Mouse (Mus musculus) hindbrain, embryonic 16.5 days (tissue): ENCODE results near the gene Chpt1. TPM values are rescaled to one million over a fixed set of nuclear protein-coding genes. Genes with fewer than 3 reads are reported as not detected.
"Not testable (repeated sequence)": the region's sequence is repeated elsewhere in the genome, so short reads cannot be mapped to it uniquely, and the experiment has no call there.

Source experiments
- ATAC-seq: fragments of 200-750 bp; cut with Nextera tagmentation; 2 replicates; pipeline ENCODE4 v1.8.0; 2017; ENCODE audit warnings: moderate TSS enrichment, moderate library complexity
- H3K27ac ChIP-seq: fragments of 300-500 bp; sonication (generic); 2 replicates; pipeline ENCODE4 v1.5.1; 2014; ENCODE audit warnings: low read depth, mild to moderate bottlenecking, control low read depth, low read length, moderate library complexity
- H3K27me3 ChIP-seq: fragments of 300-500 bp; sonication (generic); replicated peaks from 2 replicates; pipeline ENCODE4 v1.6.1; 2014; ENCODE audit warnings: low read length; ENCODE audit not compliant: control insufficient read depth, insufficient read depth
- H3K36me3 ChIP-seq: fragments of 300-500 bp; sonication (generic); 2 replicates; pipeline ENCODE4 v1.6.1; 2014; ENCODE audit warnings: mild to moderate bottlenecking, low read length, moderate library complexity, mixed read lengths; ENCODE audit not compliant: control insufficient read depth, insufficient read depth
- H3K4me1 ChIP-seq: fragments of 300-500 bp; sonication (generic); 2 replicates; pipeline ENCODE4 v1.6.1; 2014; ENCODE audit warnings: low read depth, low read length; ENCODE audit not compliant: control insufficient read depth, insufficient read depth
- H3K4me2 ChIP-seq: fragments of 300-500 bp; sonication (generic); 2 replicates; pipeline ENCODE4 v1.6.1; 2014; ENCODE audit warnings: mild to moderate bottlenecking, low read length, control low read depth, moderate library complexity
- H3K4me3 ChIP-seq: fragments of 300-500 bp; sonication (generic); 2 replicates; pipeline ENCODE4 v1.5.1; 2014; ENCODE audit warnings: mild to moderate bottlenecking, low read length, control low read depth, moderate library complexity
- H3K9ac ChIP-seq: fragments of 300-500 bp; sonication (generic); 2 replicates; pipeline ENCODE4 v1.6.1; 2014; ENCODE audit warnings: low read depth, mild to moderate bottlenecking, control low read depth, low read length, moderate library complexity
- H3K9me3 ChIP-seq: fragments of 300-500 bp; sonication (generic); 2 replicates; pipeline ENCODE4 v1.6.1; 2014; ENCODE audit warnings: mild to moderate bottlenecking, low read length, moderate library complexity; ENCODE audit not compliant: control insufficient read depth
- WGBS: fragments of 180-500 bp; shearing (Covaris S2); extraction: QIAGEN DNeasy Blood & Tissue Kit; methylation state at CpG from one replicate; pipeline ENCODE4 v1.1.7; 2014; 5-methylcytosine and 5-hydroxymethylcytosine counted together
- polyA plus RNA-seq: library from polyadenylated mRNA; unstranded; fragments of >200 nt; fragmentation: Nextera tagmentation; extraction: Ambion mirVana; gene quantifications from 2 replicates; pipeline ENCODE4 v1.2.1, GENCODE M21; 2015

Gene Chpt1
- polyA plus RNA-seq, 1 experiment from 2014 or later = 11.6 TPM

GRCm38 (mm10) chr10:88501370-88501769, 2.5 kb downstream of the Chpt1 start:
- ATAC-seq = no peak
- Histone ChIP-seq H3K36me3 (no peaks in the 10 kb centered on the region), H3K9ac (no peak overlapping the region), H3K9me3 (no peaks in the 10 kb centered on the region), H3K4me1 (peaks cover 10% of the 10 kb centered on the region), H3K4me3 (no peak overlapping the region), H3K4me2 (no peak overlapping the region), H3K27me3 (no peaks in the 10 kb centered on the region), H3K27ac (no peak overlapping the region)
- 88% methylated on average over 10 of the region's 10 CpGs for WGBS

- H3K9me3 ChIP-seq = no peaks in the 10 kb centered on the region
- ATAC-seq = no peak
- H3K9ac ChIP-seq = no peak overlapping the region
- WGBS = 64% methylated on average over 5 of the region's 5 CpGs
- peaks cover 10% of the 10 kb centered on the region for H3K4me1 ChIP-seq
- H3K27ac ChIP-seq = no peak overlapping the region
- H3K4me3 ChIP-seq = no peak overlapping the region
- no peaks in the 10 kb centered on the region for H3K27me3 ChIP-seq
- H3K36me3 ChIP-seq = no peaks in the 10 kb centered on the region
- no peak overlapping the region for H3K4me2 ChIP-seq
Measured at GRCm38 (mm10) chr10:88499993-88500392, 3.9 kb downstream of the Chpt1 start.

- Histone ChIP-seq H3K4me3 (no peak overlapping the region), H3K27ac (no peak overlapping the region), H3K4me2 (no peak overlapping the region), H3K4me1 (peaks cover 3% of the 10 kb centered on the region; the same call in 1 of the 2 replicates), H3K36me3 (no peaks in the 10 kb centered on the region), H3K9me3 (no peaks in the 10 kb centered on the region), H3K27me3 (no peaks in the 10 kb centered on the region), H3K9ac (no peak overlapping the region)
- WGBS = 77% methylated on average over 11 of the region's 11 CpGs
- ATAC-seq = no peak
Measured at GRCm38 (mm10) chr10:88496864-88497564, 6.9 kb downstream of the Chpt1 start.

- 84% methylated on average over 4 of the region's 4 CpGs for WGBS
- H3K4me1 ChIP-seq = no peaks in the 10 kb centered on the region
- no peaks in the 10 kb centered on the region for H3K27me3 ChIP-seq
- no peak for ATAC-seq
- H3K9me3 ChIP-seq = no peaks in the 10 kb centered on the region
- H3K4me2 ChIP-seq = no peak overlapping the region
- H3K4me3 ChIP-seq = no peak overlapping the region
- H3K9ac ChIP-seq = no peak overlapping the region
- H3K36me3 ChIP-seq = no peaks in the 10 kb centered on the region
- H3K27ac ChIP-seq = no peak overlapping the region
Measured at GRCm38 (mm10) chr10:88494959-88495587, 8.8 kb downstream of the Chpt1 start.

GRCm38 (mm10) chr10:88492658-88493057, 11.2 kb downstream of the Chpt1 start:
- ATAC-seq = no peak
- Histone ChIP-seq H3K9me3 (no peaks in the 10 kb centered on the region), H3K4me3 (no peak overlapping the region), H3K4me2 (no peak overlapping the region), H3K27ac (no peak overlapping the region), H3K9ac (no peak overlapping the region), H3K36me3 (no peaks in the 10 kb centered on the region), H3K4me1 (no peaks in the 10 kb centered on the region), H3K27me3 (no peaks in the 10 kb centered on the region)
- WGBS = 64% methylated on average over 8 of the region's 8 CpGs

- H3K4me3 ChIP-seq = no peak overlapping the region
- ATAC-seq = no peak
- no peak overlapping the region for H3K9ac ChIP-seq
- no peaks in the 10 kb centered on the region for H3K36me3 ChIP-seq
- 61% methylated on average over 7 of the region's 7 CpGs for WGBS
- no peaks in the 10 kb centered on the region for H3K9me3 ChIP-seq
- no peaks in the 10 kb centered on the region for H3K4me1 ChIP-seq
- no peaks in the 10 kb centered on the region for H3K27me3 ChIP-seq
- H3K4me2 ChIP-seq = no peak overlapping the region
- H3K27ac ChIP-seq = no peak overlapping the region
Measured at GRCm38 (mm10) chr10:88491632-88492031, 12.2 kb downstream of the Chpt1 start.

GRCm38 (mm10) chr10:88488629-88489028, 15.2 kb downstream of the Chpt1 start:
- 90% methylated on average over 5 of the region's 5 CpGs for WGBS
- Histone ChIP-seq H3K4me3 (no peak overlapping the region), H3K4me1 (no peaks in the 10 kb centered on the region), H3K27me3 (no peaks in the 10 kb centered on the region), H3K36me3 (peaks cover 2% of the 10 kb centered on the region; the same call in 1 of the 2 replicates), H3K27ac (no peak overlapping the region), H3K9me3 (no peaks in the 10 kb centered on the region), H3K9ac (no peak overlapping the region), H3K4me2 (no peak overlapping the region)
- no peak for ATAC-seq

GRCm38 (mm10) chr10:88482866-88483265, 21.0 kb downstream of the Chpt1 start:
- H3K9ac ChIP-seq, ATAC-seq, H3K36me3 ChIP-seq, H3K27ac ChIP-seq, H3K27me3 ChIP-seq, H3K4me1 ChIP-seq, H3K4me3 ChIP-seq, H3K9me3 ChIP-seq, H3K4me2 ChIP-seq: not testable (repeated sequence)
- 94% methylated on average over 10 of the region's 10 CpGs for WGBS

- Histone ChIP-seq H3K4me2 (no peak overlapping the region), H3K36me3 (no peaks in the 10 kb centered on the region), H3K9me3 (no peaks in the 10 kb centered on the region), H3K27me3 (no peaks in the 10 kb centered on the region), H3K9ac (no peak overlapping the region), H3K27ac (no peak overlapping the region), H3K4me1 (no peaks in the 10 kb centered on the region), H3K4me3 (no peak overlapping the region)
- ATAC-seq = no peak
- WGBS = 76% methylated on average over 18 of the region's 18 CpGs
Measured at GRCm38 (mm10) chr10:88460122-88460820, 43.6 kb downstream of the Chpt1 start.
